Mouse (Mus musculus) liver, postnatal 0 days (tissue): ENCODE data around the gene Kcnt1.

ENCODE experiments used
- CTCF ChIP-seq: sonication (generic); IDR thresholded peaks from 2 replicates; pipeline ENCODE4 v1.5.1; 2016; ENCODE audit warnings: antibody characterized with exemption, low read depth
- EP300 ChIP-seq: IDR thresholded peaks from 2 replicates; pipeline ENCODE4 v1.6.1; 2016; ENCODE audit warnings: antibody characterized with exemption, low read depth, mild to moderate bottlenecking

- TF ChIP-seq CTCF = no peak
- TF ChIP-seq EP300 = no peak
Observed at GRCm38 (mm10) chr2:25919972-25920371, 56.4 kb downstream of the Kcnt1 start.
